Mouse (Mus musculus): Measurements from ENCODE around the gene Dcaf12.

Gene Dcaf12

GRCm38 (mm10) chr4:41314141-41315129, at the start of gene Dcaf12:
Gene Dcaf12 (minus strand): TSS chr4:41314889.
- peak; percentile 90 to 95 for DNase-seq (ENCODE audit: low spot score in 2 of 2)

- no peak for DNase-seq (ENCODE audit: low spot score in 2 of 2)
These were observed 46.4 kb upstream of the Dcaf12 start for GRCm38 (mm10) chr4:41361059-41361458.

GRCm38 (mm10) chr4:41359358-41359757, 44.7 kb upstream of the Dcaf12 start:
- no peak for DNase-seq (ENCODE audit: low spot score in 2 of 2)

- DNase-seq (ENCODE audit: low spot score in 2 of 2) = no peak
These were observed 44.0 kb upstream of the Dcaf12 start for GRCm38 (mm10) chr4:41358669-41359068.

- DNase-seq (ENCODE audit: low spot score in 2 of 2) = no peak
These were observed 42.5 kb upstream of the Dcaf12 start for GRCm38 (mm10) chr4:41357154-41357553.

GRCm38 (mm10) chr4:41353265-41353664, 38.6 kb upstream of the Dcaf12 start:
- no peak for DNase-seq (ENCODE audit: low spot score in 2 of 2)

GRCm38 (mm10) chr4:41352758-41353157, 38.1 kb upstream of the Dcaf12 start:
- no peak for DNase-seq (ENCODE audit: low spot score in 2 of 2)

GRCm38 (mm10) chr4:41349199-41349591, 34.5 kb upstream of the Dcaf12 start:
- no peak for DNase-seq (ENCODE audit: low spot score in 2 of 2)

- peak; percentile 79 to 91 for DNase-seq (ENCODE audit: low spot score in 2 of 2)
These were observed 34.0 kb upstream of the Dcaf12 start, which contains the start of gene Ubap1 for GRCm38 (mm10) chr4:41348584-41349198. Gene Ubap1 (plus strand): TSS chr4:41348996.

GRCm38 (mm10) chr4:41347839-41348238, 33.1 kb upstream of the Dcaf12 start:
- no peak for DNase-seq (ENCODE audit: low spot score in 2 of 2)

GRCm38 (mm10) chr4:41346011-41346410, 31.3 kb upstream of the Dcaf12 start:
- DNase-seq (ENCODE audit: low spot score in 2 of 2) = no peak

GRCm38 (mm10) chr4:41340912-41341550, 26.3 kb upstream of the Dcaf12 start:
- no peak for DNase-seq (ENCODE audit: low spot score in 2 of 2)

GRCm38 (mm10) chr4:41336546-41336945, 21.9 kb upstream of the Dcaf12 start:
- DNase-seq (ENCODE audit: low spot score in 2 of 2) = no peak

- no peak for DNase-seq (ENCODE audit: low spot score in 2 of 2)
These were observed 17.2 kb upstream of the Dcaf12 start for GRCm38 (mm10) chr4:41331698-41332421.

- DNase-seq (ENCODE audit: low spot score in 2 of 2) = no peak
These were observed 16.4 kb upstream of the Dcaf12 start for GRCm38 (mm10) chr4:41331085-41331484.

GRCm38 (mm10) chr4:41329481-41329880, 14.8 kb upstream of the Dcaf12 start:
- no peak for DNase-seq (ENCODE audit: low spot score in 2 of 2)

GRCm38 (mm10) chr4:41326876-41327275, 12.2 kb upstream of the Dcaf12 start:
- no peak for DNase-seq (ENCODE audit: low spot score in 2 of 2)

GRCm38 (mm10) chr4:41320971-41321370, 6.3 kb upstream of the Dcaf12 start:
- DNase-seq (ENCODE audit: low spot score in 2 of 2) = no peak

- DNase-seq (ENCODE audit: low spot score in 2 of 2) = no peak
These were observed 3.6 kb upstream of the Dcaf12 start for GRCm38 (mm10) chr4:41318267-41318666.

GRCm38 (mm10) chr4:41315173-41315572, 484 bp upstream of the Dcaf12 start:
- no peak for DNase-seq (ENCODE audit: low spot score in 2 of 2)

- no peak for DNase-seq (ENCODE audit: low spot score in 2 of 2)
These were observed 967 bp downstream of the Dcaf12 start for GRCm38 (mm10) chr4:41313722-41314121.

Data from left cerebral cortex, adult 9 months (tissue).